Mouse (Mus musculus): ENCODE measurements around the gene Csnk2b. TPM values are rescaled to one million over a fixed set of nuclear protein-coding genes. Genes with fewer than 3 reads are reported as not detected.

The Csnk2b gene
- 299 and 317 TPM in 2 replicates for polyA plus RNA-seq (2016; fragmentation: Nextera tagmentation; extraction: Ambion mirVana)

- Histone ChIP-seq H3K9me3 (replicated peaks) (no peaks in the 10 kb centered on the region), H3K4me1 (peaks cover 38% of the 10 kb centered on the region), H3K27me3 (ENCODE audit: low read depth, poor library complexity, severe bottlenecking) (no peaks in the 10 kb centered on the region), H3K27ac (peak within 1 kb of the TSS; percentile 90), H3K4me3 (peak within 1 kb of the TSS; percentile 89), H3K36me3 (peaks cover 51% of the 10 kb centered on the region)
- DNase-seq (ENCODE audit: low spot score): peak; percentile 70
- 1% methylated on average over 19 of the region's 19 CpGs for WGBS
Observed at GRCm38 (mm10) chr17:35121871-35122303, at the start of gene Csnk2b. Csnk2b (minus strand) TSS chr17:35122053.

DNA sequence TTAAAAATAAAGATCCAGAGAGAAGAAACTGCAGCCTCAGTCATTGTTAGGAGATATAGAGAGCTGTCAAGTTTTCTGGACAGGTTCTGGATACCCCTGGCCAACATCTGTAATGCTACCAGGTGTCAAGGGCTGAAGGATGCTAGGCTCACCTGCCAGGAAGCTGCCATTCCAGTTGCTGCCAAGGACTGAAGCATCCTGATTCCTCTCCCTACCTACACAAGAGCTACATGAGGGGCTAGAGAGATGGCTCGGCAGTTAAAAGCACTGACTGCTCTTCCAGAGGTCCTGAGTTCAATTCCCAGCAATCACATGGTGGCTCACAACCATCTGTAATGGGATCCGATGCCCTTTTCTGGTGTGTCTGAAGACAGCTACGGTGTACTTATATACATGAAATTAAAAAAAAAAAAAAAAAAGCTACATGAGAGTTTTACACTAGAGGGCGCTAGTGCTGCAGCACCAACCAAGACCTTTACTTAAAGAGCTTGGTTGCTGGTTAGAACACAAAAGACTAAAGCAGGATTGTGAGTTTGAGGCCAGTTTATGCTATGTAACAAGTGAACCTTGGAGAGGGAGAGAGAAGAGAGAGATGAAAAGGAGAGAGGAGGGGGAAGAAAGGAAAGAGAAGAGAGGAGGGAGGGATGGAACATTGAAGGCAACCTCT lies 46.8 kb upstream of the Csnk2b start:
- Histone ChIP-seq H3K9me3 (replicated peaks) (no peaks in the 10 kb centered on the region), H3K4me1 (peaks cover 12% of the 10 kb centered on the region), H3K27me3 (ENCODE audit: low read depth, poor library complexity, severe bottlenecking) (no peaks in the 10 kb centered on the region), H3K27ac (peak overlapping the region; percentile 36; the same call in 1 of the 2 replicates), H3K36me3 (no peaks in the 10 kb centered on the region), H3K4me3 (no peak overlapping the region)
- WGBS: 29% methylated on average over 4 of the region's 4 CpGs
- DNase-seq (ENCODE audit: low spot score): no peak

- Histone ChIP-seq H3K4me1 (peaks cover 18% of the 10 kb centered on the region), H3K27me3 (ENCODE audit: low read depth, poor library complexity, severe bottlenecking) (no peaks in the 10 kb centered on the region), H3K27ac (no peak overlapping the region), H3K36me3 (peaks cover 2% of the 10 kb centered on the region), H3K9me3 (replicated peaks) (no peaks in the 10 kb centered on the region), H3K4me3 (no peak overlapping the region)
- 90% methylated on average over 7 of the region's 7 CpGs for WGBS
- no peak for DNase-seq (ENCODE audit: low spot score)
Observed at GRCm38 (mm10) chr17:35167794-35168193, 45.9 kb upstream of the Csnk2b start.

DNA sequence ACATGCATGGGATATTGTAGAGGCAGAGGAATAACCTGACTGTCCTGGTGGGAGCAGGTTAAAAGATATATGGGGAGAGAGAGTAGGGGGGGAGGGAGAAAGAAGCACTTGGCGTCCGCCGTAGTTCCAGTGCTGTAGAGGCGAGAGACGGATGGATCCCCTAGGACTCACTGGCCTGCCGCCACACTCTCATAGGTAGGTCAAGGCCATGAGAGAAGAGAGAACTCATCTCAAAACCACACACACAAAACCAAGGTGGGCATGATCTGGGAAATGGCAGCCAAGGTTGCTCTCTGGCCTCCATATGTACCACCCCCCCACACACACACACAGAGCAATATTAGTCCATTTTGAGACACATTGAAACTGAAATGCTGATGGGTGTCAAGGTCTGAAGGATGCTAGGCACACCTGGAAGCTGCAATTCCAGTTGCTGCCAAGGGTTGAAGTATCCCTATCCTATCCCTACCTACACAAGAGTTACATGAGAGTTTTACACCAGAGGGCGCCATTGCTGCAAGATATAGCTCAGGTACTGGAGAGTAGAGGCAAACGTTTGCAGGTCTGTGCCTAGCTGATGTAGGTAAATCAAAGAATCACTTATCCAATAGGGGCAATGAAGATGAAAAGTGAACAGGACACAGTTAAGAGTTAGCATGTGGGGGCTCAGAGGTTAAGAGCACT lies 44.6 kb upstream of the Csnk2b start:
- Histone ChIP-seq H3K27ac (peak overlapping the region; percentile 99), H3K4me3 (peak overlapping the region; percentile 98), H3K9me3 (replicated peaks) (no peaks in the 10 kb centered on the region), H3K4me1 (peaks cover 31% of the 10 kb centered on the region), H3K27me3 (ENCODE audit: low read depth, poor library complexity, severe bottlenecking) (no peaks in the 10 kb centered on the region), H3K36me3 (peaks cover 15% of the 10 kb centered on the region)
- no peak for DNase-seq (ENCODE audit: low spot score)
- 76% methylated on average over 8 of the region's 8 CpGs for WGBS

DNA sequence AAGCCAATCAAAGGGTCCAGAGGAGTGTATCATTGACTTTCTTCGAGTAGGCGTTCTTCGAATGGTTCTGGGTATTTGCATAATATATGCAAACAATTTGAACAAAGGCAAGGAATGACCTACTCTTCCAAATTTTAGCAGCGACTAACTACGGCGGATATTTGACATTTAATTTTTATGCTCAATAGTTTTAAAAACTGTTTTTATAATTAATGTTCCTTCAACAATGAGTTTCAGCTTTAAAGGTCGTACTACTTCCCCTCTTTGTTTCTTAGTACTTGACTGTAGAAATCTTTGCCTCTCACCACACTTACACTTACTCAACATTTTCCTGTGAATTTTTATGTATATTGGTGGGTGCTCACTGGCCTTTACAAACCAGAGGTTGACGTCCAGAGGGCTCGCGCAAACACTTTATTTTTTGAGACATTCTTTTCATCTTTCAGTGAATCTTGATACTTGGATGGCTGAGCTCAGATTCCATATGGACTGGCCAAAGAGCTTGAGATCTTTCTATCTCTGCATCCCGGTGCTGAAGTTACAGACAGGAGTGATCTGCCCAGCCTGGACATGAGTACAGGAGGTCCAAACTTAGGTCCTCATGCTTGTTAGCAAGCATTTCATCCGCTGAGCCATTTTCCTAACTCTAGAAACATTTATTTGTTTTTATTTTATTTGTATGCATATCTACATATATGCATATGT lies 43.8 kb upstream of the Csnk2b start:
- peaks cover 24% of the 10 kb centered on the region for H3K36me3 ChIP-seq
- no peaks in the 10 kb centered on the region for H3K27me3 ChIP-seq (ENCODE audit: low read depth, poor library complexity, severe bottlenecking)
- DNase-seq (ENCODE audit: low spot score): no peak
- WGBS: 32% methylated on average over 12 of the region's 12 CpGs
- H3K4me3 ChIP-seq: peak overlapping the region; percentile 98
- H3K9me3 ChIP-seq (replicated peaks): no peaks in the 10 kb centered on the region
- peak overlapping the region; percentile 99 for H3K27ac ChIP-seq
- peaks cover 32% of the 10 kb centered on the region for H3K4me1 ChIP-seq

- Histone ChIP-seq H3K36me3 (peaks cover 32% of the 10 kb centered on the region), H3K27ac (peak within 1 kb of the TSS; percentile 99), H3K9me3 (replicated peaks) (no peaks in the 10 kb centered on the region), H3K27me3 (ENCODE audit: low read depth, poor library complexity, severe bottlenecking) (no peaks in the 10 kb centered on the region), H3K4me1 (peaks cover 32% of the 10 kb centered on the region), H3K4me3 (peak within 1 kb of the TSS; percentile 98)
- peak; percentile 96 for DNase-seq (ENCODE audit: low spot score)
- WGBS: under 1% methylated on average over 64 of the region's 89 CpGs
Observed at GRCm38 (mm10) chr17:35164568-35165450, 43.0 kb upstream of the Csnk2b start, which contains the start of gene Prrc2a. Prrc2a (minus strand) TSS chr17:35164897.

DNA sequence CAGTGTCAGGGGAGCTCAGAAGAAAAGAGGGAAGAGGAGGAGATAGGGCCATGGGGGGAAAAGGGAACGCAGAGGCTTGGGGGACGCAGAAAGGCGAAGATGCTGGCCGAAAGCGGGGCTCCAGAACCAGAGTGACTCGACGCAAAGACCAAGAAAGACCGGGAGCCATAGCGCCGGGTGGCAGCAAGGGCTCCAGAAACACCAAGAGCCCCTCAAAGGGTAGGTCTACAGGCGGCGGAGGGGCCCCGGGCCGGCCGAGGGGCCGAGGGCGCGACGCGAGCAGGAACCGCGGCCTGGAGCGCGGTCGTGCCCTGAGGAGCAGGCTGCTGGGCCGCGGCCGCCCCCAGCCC lies 42.3 kb upstream of the Csnk2b start:
- Histone ChIP-seq H3K36me3 (peaks cover 38% of the 10 kb centered on the region), H3K27ac (peak overlapping the region; percentile 99), H3K27me3 (ENCODE audit: low read depth, poor library complexity, severe bottlenecking) (no peaks in the 10 kb centered on the region), H3K9me3 (replicated peaks) (no peaks in the 10 kb centered on the region), H3K4me3 (peak overlapping the region; percentile 98), H3K4me1 (peaks cover 32% of the 10 kb centered on the region)
- 0% methylated on average over 28 of the region's 28 CpGs for WGBS
- DNase-seq (ENCODE audit: low spot score): no peak

GRCm38 (mm10) chr17:35163326-35164081 lies 41.7 kb upstream of the Csnk2b start:
- Histone ChIP-seq H3K9me3 (replicated peaks) (no peaks in the 10 kb centered on the region), H3K4me1 (peaks cover 32% of the 10 kb centered on the region), H3K27me3 (ENCODE audit: low read depth, poor library complexity, severe bottlenecking) (no peaks in the 10 kb centered on the region), H3K36me3 (peaks cover 45% of the 10 kb centered on the region), H3K4me3 (peak overlapping the region; percentile 98), H3K27ac (peak overlapping the region; percentile 99)
- DNase-seq (ENCODE audit: low spot score): no peak
- WGBS: 25% methylated on average over 8 of the region's 8 CpGs

DNA sequence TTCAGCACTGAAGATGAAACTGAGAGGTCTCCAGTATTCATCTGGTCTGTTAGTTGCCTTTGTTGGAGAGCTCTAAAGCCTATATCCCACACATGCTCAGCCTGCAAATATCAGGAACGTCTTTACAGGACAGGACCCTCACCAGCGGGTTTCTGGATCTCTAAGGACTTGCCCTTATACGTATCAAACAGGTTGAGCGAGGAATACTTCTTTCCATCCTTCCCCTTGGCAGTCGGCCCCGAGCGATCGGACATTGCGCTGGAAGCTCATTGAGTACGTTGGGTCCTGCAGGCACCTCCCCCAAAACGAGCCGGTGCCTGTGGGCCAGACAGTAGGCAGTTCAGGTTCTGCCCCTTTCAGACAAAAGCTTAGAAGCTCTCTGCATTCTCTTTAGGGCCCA lies 40.9 kb upstream of the Csnk2b start:
- DNase-seq (ENCODE audit: low spot score): no peak
- Histone ChIP-seq H3K4me3 (peak overlapping the region; percentile 98), H3K36me3 (peaks cover 53% of the 10 kb centered on the region), H3K27me3 (ENCODE audit: low read depth, poor library complexity, severe bottlenecking) (no peaks in the 10 kb centered on the region), H3K4me1 (peaks cover 32% of the 10 kb centered on the region), H3K9me3 (replicated peaks) (no peaks in the 10 kb centered on the region), H3K27ac (peak overlapping the region; percentile 58; the same call in 1 of the 2 replicates)
- 74% methylated on average over 12 of the region's 12 CpGs for WGBS

GRCm38 (mm10) chr17:35162121-35162520 lies 40.3 kb upstream of the Csnk2b start:
- H3K4me1 ChIP-seq: peaks cover 32% of the 10 kb centered on the region
- WGBS: 90% methylated on average over 14 of the region's 14 CpGs
- H3K36me3 ChIP-seq: peaks cover 59% of the 10 kb centered on the region
- H3K9me3 ChIP-seq (replicated peaks): no peaks in the 10 kb centered on the region
- no peaks in the 10 kb centered on the region for H3K27me3 ChIP-seq (ENCODE audit: low read depth, poor library complexity, severe bottlenecking)
- no peak overlapping the region for H3K27ac ChIP-seq
- DNase-seq (ENCODE audit: low spot score): no peak
- peak overlapping the region; percentile 98 for H3K4me3 ChIP-seq

- no peak for DNase-seq (ENCODE audit: low spot score)
- Histone ChIP-seq H3K27me3 (ENCODE audit: low read depth, poor library complexity, severe bottlenecking) (no peaks in the 10 kb centered on the region), H3K4me1 (peaks cover 32% of the 10 kb centered on the region), H3K27ac (no peak overlapping the region), H3K4me3 (peak overlapping the region; percentile 15; the same call in 1 of the 2 replicates), H3K36me3 (peaks cover 66% of the 10 kb centered on the region), H3K9me3 (replicated peaks) (no peaks in the 10 kb centered on the region)
- WGBS: 87% methylated on average over 11 of the region's 11 CpGs
Observed at GRCm38 (mm10) chr17:35161421-35161820, 39.6 kb upstream of the Csnk2b start.

DNA sequence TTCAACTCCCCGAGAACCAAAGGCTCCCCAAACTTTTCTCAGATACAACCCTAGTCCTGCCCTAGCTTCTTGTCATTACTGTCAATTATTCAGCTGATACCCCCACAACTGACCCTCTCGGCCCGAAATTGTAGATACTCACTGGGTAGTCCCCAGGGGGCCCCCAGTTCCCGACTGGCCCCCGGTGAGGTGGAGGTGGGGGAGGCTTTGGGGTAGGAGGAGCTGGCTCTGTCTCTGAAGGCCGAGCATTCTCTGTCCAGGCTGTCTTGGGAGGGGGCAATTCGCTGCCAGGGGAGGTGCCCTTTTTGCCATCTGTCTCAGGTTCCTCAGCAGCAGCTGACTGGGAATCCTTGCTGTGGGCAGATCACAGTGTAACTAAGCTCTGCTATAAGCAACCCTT lies 37.8 kb upstream of the Csnk2b start:
- WGBS: 85% methylated on average over 7 of the region's 7 CpGs
- Histone ChIP-seq H3K4me1 (peaks cover 31% of the 10 kb centered on the region), H3K27me3 (ENCODE audit: low read depth, poor library complexity, severe bottlenecking) (no peaks in the 10 kb centered on the region), H3K36me3 (peaks cover 84% of the 10 kb centered on the region), H3K27ac (no peak overlapping the region), H3K9me3 (replicated peaks) (no peaks in the 10 kb centered on the region), H3K4me3 (no peak overlapping the region)
- no peak for DNase-seq (ENCODE audit: low spot score)
